Mouse (Mus musculus): ENCODE results near the gene Agap1.

DNA sequence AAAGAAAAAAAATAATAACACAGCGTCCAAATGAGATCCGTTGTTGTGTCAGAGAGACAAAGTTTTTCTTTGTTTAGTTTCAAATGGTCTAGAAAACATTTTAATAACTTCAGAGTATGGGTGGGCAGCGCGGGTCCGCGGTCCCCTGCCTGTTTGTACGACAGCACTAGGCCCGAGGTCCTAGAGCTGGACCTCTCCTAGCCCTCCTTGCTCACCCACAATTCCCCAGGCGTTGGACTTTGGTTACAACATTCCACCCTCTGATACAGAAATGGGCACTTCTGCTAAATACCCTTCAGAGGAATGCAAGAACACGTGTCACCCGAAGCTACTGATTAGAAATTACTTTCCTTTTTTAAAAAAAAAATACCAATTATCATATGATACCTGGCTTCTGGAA, 296.7 kb downstream of the Agap1 start:
- no peak for TF ChIP-seq CTCF (conservative IDR thresholded peaks at IDR 0.05; ENCODE audit: insufficient read depth, insufficient read length, low read depth, low read length)
- no peak for TF ChIP-seq POLR2A (IDR thresholded peaks at IDR 0.05; ENCODE audit: low read depth, low read length)

All from kidney, adult 2 months (tissue).